Comparison of ENCODE assay signal across 7 mouse cellular contexts in genomic region chr17:46619683-46620357, GRCm38 (mm10). TPM values are rescaled to one million over a fixed set of nuclear protein-coding genes. Genes with fewer than 3 reads are reported as not detected.
DNase-seq lines count a peak whose midpoint lies in the region; ATAC-seq and TF ChIP-seq lines count a peak whose summit lies in the region.

No protein-coding gene starts in this region.

- TF ChIP-seq CTCF in lung, adult 2 months (IDR thresholded peaks at IDR 0.05; ENCODE audit: insufficient read depth, low read length), result no peak
- TF ChIP-seq CTCF in stomach, postnatal 0 days (IDR thresholded peaks at IDR 0.05; ENCODE audit: low read depth), result no peak

- H3K4me2 ChIP-seq in lung, embryonic 16.5 days (ENCODE audit: low read depth, low read length), result peak overlapping the region; percentile 37
- peak overlapping the region; percentile 35 for H3K4me2 ChIP-seq in forebrain, embryonic 12.5 days
- peak overlapping the region; percentile 53 for H3K4me2 ChIP-seq in limb, embryonic 11.5 days (ENCODE audit: low read depth, severe bottlenecking)
- H3K4me2 ChIP-seq in stomach, postnatal 0 days (replicated peaks; ENCODE audit: low read depth), result peak overlapping the region; percentile 30

- DNase-seq in lung, adult 2 months, result no peak
- DNase-seq in limb, embryonic 11.5 days (ENCODE audit: low spot score), result peak; percentile 50
- no peak for DNase-seq in stomach, postnatal 0 days (ENCODE audit: low spot score)
- no peak for DNase-seq in gastrocnemius, postnatal 14 days
- no peak for DNase-seq in kidney, postnatal 4 days

- no peak for TF ChIP-seq EP300 in stomach, postnatal 0 days (optimal IDR thresholded peaks at IDR 0.05)

- no peaks in the 10 kb centered on the region for H3K27me3 ChIP-seq in lung, embryonic 16.5 days (ENCODE audit: control insufficient read depth, insufficient read depth, low read depth, low read length)
- H3K27me3 ChIP-seq in forebrain, embryonic 12.5 days, result no peaks in the 10 kb centered on the region
- H3K27me3 ChIP-seq in limb, embryonic 11.5 days (ENCODE audit: control insufficient read depth, insufficient read depth, low read length), result no peaks in the 10 kb centered on the region; the same call in 1 of the 2 replicates
- no peaks in the 10 kb centered on the region for H3K27me3 ChIP-seq in stomach, postnatal 0 days (ENCODE audit: control insufficient read depth, insufficient read depth, low read length)

- intact Hi-C loops in gastrocnemius, postnatal 14 days (cut with DNase I; ENCODE audit: low total_unique reads), result no loop called here

- no peak for ATAC-seq in lung, embryonic 16.5 days (ENCODE audit: low read depth)
- ATAC-seq in forebrain, embryonic 12.5 days (ENCODE audit: low FRiP score), result peak; percentile 12; the same call in 1 of the 2 replicates
- ATAC-seq in limb, embryonic 11.5 days (ENCODE audit: insufficient number of reproducible peaks, low FRiP score, low TSS enrichment, low read depth), result no peak
- no peak for ATAC-seq in stomach, postnatal 0 days (ENCODE audit: low FRiP score, low TSS enrichment)

- H3K9ac ChIP-seq in lung, embryonic 16.5 days (ENCODE audit: low read length), result peak overlapping the region; percentile 64
- H3K9ac ChIP-seq in forebrain, embryonic 12.5 days, result no peak overlapping the region
- peak overlapping the region; percentile 70; the same call in 1 of the 2 replicates for H3K9ac ChIP-seq in limb, embryonic 11.5 days (ENCODE audit: low read length)
- H3K9ac ChIP-seq in stomach, postnatal 0 days (ENCODE audit: low read length), result no peak overlapping the region; the same call in 1 of the 2 replicates

- H3K36me3 ChIP-seq in lung, embryonic 16.5 days (ENCODE audit: control insufficient read depth, insufficient read depth, low read length), result no peaks in the 10 kb centered on the region
- H3K36me3 ChIP-seq in forebrain, embryonic 12.5 days (replicated peaks), result no peaks in the 10 kb centered on the region
- H3K36me3 ChIP-seq in limb, embryonic 11.5 days (ENCODE audit: control insufficient read depth, insufficient read depth, low read length), result no peaks in the 10 kb centered on the region
- H3K36me3 ChIP-seq in stomach, postnatal 0 days (ENCODE audit: control insufficient read depth, insufficient read depth, low read length), result no peaks in the 10 kb centered on the region

- peak overlapping the region; percentile 94 for H3K27ac ChIP-seq in lung, embryonic 16.5 days (ENCODE audit: low read length)
- peak overlapping the region; percentile 90 for H3K27ac ChIP-seq in forebrain, embryonic 12.5 days
- peak overlapping the region; percentile 99 for H3K27ac ChIP-seq in limb, embryonic 11.5 days (replicated peaks; ENCODE audit: low read depth, low read length)
- H3K27ac ChIP-seq in stomach, postnatal 0 days (replicated peaks), result peak overlapping the region; percentile 93

- peak overlapping the region; percentile 14 for H3K4me3 ChIP-seq in lung, embryonic 16.5 days (ENCODE audit: low read length)
- H3K4me3 ChIP-seq in lung, adult 2 months (replicated peaks; ENCODE audit: extremely low read depth, low read depth, low read length), result no peak overlapping the region
- no peak overlapping the region for H3K4me3 ChIP-seq in forebrain, embryonic 12.5 days (replicated peaks)
- H3K4me3 ChIP-seq in limb, embryonic 11.5 days (ENCODE audit: low read depth, low read length), result no peak overlapping the region; the same call in 1 of the 2 replicates
- no peak overlapping the region for H3K4me3 ChIP-seq in stomach, postnatal 0 days (ENCODE audit: low read depth, low read length)

- TF ChIP-seq POLR2A in lung, adult 2 months (IDR thresholded peaks at IDR 0.05; ENCODE audit: borderline replicate concordance, extremely low read depth, low read depth, low read length), result no peak

- peaks cover 84% of the 10 kb centered on the region for H3K4me1 ChIP-seq in lung, embryonic 16.5 days (replicated peaks; ENCODE audit: control insufficient read depth, insufficient read depth, low read length)
- H3K4me1 ChIP-seq in lung, adult 2 months (ENCODE audit: control insufficient read depth, insufficient read depth, low read length), result peaks cover 19% of the 10 kb centered on the region
- peaks cover 69% of the 10 kb centered on the region for H3K4me1 ChIP-seq in forebrain, embryonic 12.5 days
- H3K4me1 ChIP-seq in limb, embryonic 11.5 days (ENCODE audit: control insufficient read depth, insufficient read depth, low read length), result peaks cover 90% of the 10 kb centered on the region
- peaks cover 31% of the 10 kb centered on the region for H3K4me1 ChIP-seq in stomach, postnatal 0 days (replicated peaks; ENCODE audit: control insufficient read depth, insufficient read depth)

- WGBS in lung, embryonic 16.5 days, result 20% methylated on average over 16 of the region's 16 CpGs
- WGBS in lung, adult 2 months, result 56% methylated on average over 16 of the region's 16 CpGs
- WGBS in forebrain, embryonic 12.5 days, result 29% methylated on average over 16 of the region's 16 CpGs
- 18% methylated on average over 16 of the region's 16 CpGs for WGBS in limb, embryonic 11.5 days
- 37% methylated on average over 16 of the region's 16 CpGs for WGBS in stomach, postnatal 0 days

- H3K9me3 ChIP-seq in lung, embryonic 16.5 days (ENCODE audit: control insufficient read depth, low read length), result no peaks in the 10 kb centered on the region
- H3K9me3 ChIP-seq in forebrain, embryonic 12.5 days, result no peaks in the 10 kb centered on the region
- H3K9me3 ChIP-seq in limb, embryonic 11.5 days (ENCODE audit: control insufficient read depth, low read length), result no peaks in the 10 kb centered on the region
- H3K9me3 ChIP-seq in stomach, postnatal 0 days (ENCODE audit: control insufficient read depth, low read length), result no peaks in the 10 kb centered on the region

RNA-seq across cellular contexts. Expression of gene Ptk7, which starts 9.5 kb away (rescaled TPM):
- 141 and 143 TPM in 2 replicates for polyA plus RNA-seq in lung, embryonic 16.5 days (2015; fragmentation: Nextera tagmentation; extraction: Ambion mirVana)
- 52.6 and 57.3 TPM in 2 replicates for polyA plus RNA-seq in lung, adult 2 months (2012; rRNA removed)
- polyA plus RNA-seq in forebrain, embryonic 12.5 days (2016; fragmentation: Nextera tagmentation; extraction: Ambion mirVana), result 55.3 and 56.4 TPM in 2 replicates
- 50.3 and 60.4 TPM in 2 replicates for polyA plus RNA-seq in limb, embryonic 11.5 days (2014; fragmentation: Nextera tagmentation; extraction: Ambion mirVana)
- polyA plus RNA-seq in stomach, postnatal 0 days (2015; fragmentation: Nextera tagmentation; extraction: Ambion mirVana), result 29.4 and 32.1 TPM in 2 replicates
- 1 to 10 TPM; 5.8 to 7.2 TPM for total RNA-seq in gastrocnemius, postnatal 14 days (2021)

RNA-seq across cellular contexts. Expression of gene Klc4, which starts 26.0 kb away (rescaled TPM):
- polyA plus RNA-seq in lung, embryonic 16.5 days (2015; fragmentation: Nextera tagmentation; extraction: Ambion mirVana), result 27.6 and 30.8 TPM in 2 replicates
- 22.6 and 24.1 TPM in 2 replicates for polyA plus RNA-seq in lung, adult 2 months (2012; rRNA removed)
- 39.0 and 42.5 TPM in 2 replicates for polyA plus RNA-seq in forebrain, embryonic 12.5 days (2016; fragmentation: Nextera tagmentation; extraction: Ambion mirVana)
- polyA plus RNA-seq in limb, embryonic 11.5 days (2014; fragmentation: Nextera tagmentation; extraction: Ambion mirVana), result 23.8 and 25.7 TPM in 2 replicates
- polyA plus RNA-seq in stomach, postnatal 0 days (2015; fragmentation: Nextera tagmentation; extraction: Ambion mirVana), result 34.5 and 34.8 TPM in 2 replicates
- total RNA-seq in gastrocnemius, postnatal 14 days (2021), result 10 to 100 TPM; 13.7 to 14.9 TPM

RNA-seq across cellular contexts. Expression of gene Mrpl2, which starts 26.2 kb away (rescaled TPM):
- 93.0 and 97.4 TPM in 2 replicates for polyA plus RNA-seq in lung, embryonic 16.5 days (2015; fragmentation: Nextera tagmentation; extraction: Ambion mirVana)
- polyA plus RNA-seq in lung, adult 2 months (2012; rRNA removed), result 52.1 and 61.5 TPM in 2 replicates
- polyA plus RNA-seq in forebrain, embryonic 12.5 days (2016; fragmentation: Nextera tagmentation; extraction: Ambion mirVana), result 76.6 and 102 TPM in 2 replicates
- 106 and 126 TPM in 2 replicates for polyA plus RNA-seq in limb, embryonic 11.5 days (2014; fragmentation: Nextera tagmentation; extraction: Ambion mirVana)
- 96.4 and 98.8 TPM in 2 replicates for polyA plus RNA-seq in stomach, postnatal 0 days (2015; fragmentation: Nextera tagmentation; extraction: Ambion mirVana)
- 100 to 1,000 TPM; 102 to 107 TPM for total RNA-seq in gastrocnemius, postnatal 14 days (2021)

RNA-seq across cellular contexts. Expression of gene Cul7, which starts 30.3 kb away (rescaled TPM):
- 49.1 and 50.8 TPM in 2 replicates for polyA plus RNA-seq in lung, embryonic 16.5 days (2015; fragmentation: Nextera tagmentation; extraction: Ambion mirVana)
- polyA plus RNA-seq in lung, adult 2 months (2012; rRNA removed), result 40.1 and 45.7 TPM in 2 replicates
- polyA plus RNA-seq in forebrain, embryonic 12.5 days (2016; fragmentation: Nextera tagmentation; extraction: Ambion mirVana), result 46.5 and 47.8 TPM in 2 replicates
- polyA plus RNA-seq in limb, embryonic 11.5 days (2014; fragmentation: Nextera tagmentation; extraction: Ambion mirVana), result 34.6 and 36.3 TPM in 2 replicates
- polyA plus RNA-seq in stomach, postnatal 0 days (2015; fragmentation: Nextera tagmentation; extraction: Ambion mirVana), result 12.9 and 14.0 TPM in 2 replicates
- total RNA-seq in gastrocnemius, postnatal 14 days (2021), result 10 to 100 TPM; 20.1 to 25.5 TPM

RNA-seq across cellular contexts. Expression of gene Rrp36, which starts 54.3 kb away (rescaled TPM):
- polyA plus RNA-seq in lung, embryonic 16.5 days (2015; fragmentation: Nextera tagmentation; extraction: Ambion mirVana), result 51.4 and 51.6 TPM in 2 replicates
- 27.3 and 30.8 TPM in 2 replicates for polyA plus RNA-seq in lung, adult 2 months (2012; rRNA removed)
- 54.4 and 57.6 TPM in 2 replicates for polyA plus RNA-seq in forebrain, embryonic 12.5 days (2016; fragmentation: Nextera tagmentation; extraction: Ambion mirVana)
- 59.8 and 61.3 TPM in 2 replicates for polyA plus RNA-seq in limb, embryonic 11.5 days (2014; fragmentation: Nextera tagmentation; extraction: Ambion mirVana)
- 37.2 and 38.1 TPM in 2 replicates for polyA plus RNA-seq in stomach, postnatal 0 days (2015; fragmentation: Nextera tagmentation; extraction: Ambion mirVana)
- 10 to 100 TPM in 1 of 2 experiments, 1 to 10 TPM in 1; 9.5 to 11.8 TPM for total RNA-seq in gastrocnemius, postnatal 14 days (2021)

Comparison
In these comparisons a context has a peak if more than half of its experiments do, and no peak if none do; other contexts are left out.
1. H3K9ac ChIP-seq: peak in lung, embryonic 16.5 days (single experiment) and limb, embryonic 11.5 days (single experiment); none in forebrain, embryonic 12.5 days (single experiment) and stomach, postnatal 0 days (single experiment).
2. Peak in every context shown above with its lines, with median percentiles within 50 percentile points of each other: H3K27ac ChIP-seq and H3K4me2 ChIP-seq.